Mouse (Mus musculus) bone marrow, adult 2 months (tissue): ENCODE data around the gene Fscn3. TPM values are rescaled to one million over a fixed set of nuclear protein-coding genes. Genes with fewer than 3 reads are reported as not detected.

Experiments used
- H3K27ac ChIP-seq: fragments of 200-500 bp; 2 replicates; pipeline ENCODE4 v1.5.1; 2012; ENCODE audit warnings: low read depth, mild to moderate bottlenecking, control low read depth, inconsistent platforms, low read length; ENCODE audit not compliant: control insufficient read depth, poor library complexity, insufficient read depth
- H3K4me1 ChIP-seq: fragments of 200-500 bp; 2 replicates; pipeline ENCODE4 v1.6.1; 2011; ENCODE audit warnings: low read length; ENCODE audit not compliant: control insufficient read depth, insufficient read depth
- H3K4me3 ChIP-seq: fragments of 200-500 bp; replicated peaks from 2 replicates; pipeline ENCODE3; 2011; ENCODE audit warnings: mild to moderate bottlenecking, low read depth, low read length, control low read depth; ENCODE audit not compliant: control insufficient read depth
- CTCF ChIP-seq: fragments of 200-500 bp; IDR thresholded peaks from 2 replicates; pipeline ENCODE4 v1.5.1; 2011; ENCODE audit warnings: low read length, control low read depth; ENCODE audit not compliant: control insufficient read depth, insufficient read depth
- POLR2A ChIP-seq: fragments of 200-500 bp; IDR thresholded peaks from 2 replicates; pipeline ENCODE4 v1.6.1; 2011; ENCODE audit warnings: low read depth, mild to moderate bottlenecking, control low read depth, low read length, borderline replicate concordance; ENCODE audit not compliant: control insufficient read depth
- WGBS: fragments of 180-500 bp; shearing (Covaris S2); methylation state at CpG from one replicate; pipeline ENCODE4 v1.1.7; 2018; 5-methylcytosine and 5-hydroxymethylcytosine counted together
- polyA plus RNA-seq: library from polyadenylated mRNA; stranded (reverse); fragments of >200 nt; gene quantifications from 2 replicates; pipeline ENCODE4 v1.2.4, GENCODE M21; 2011; ENCODE audit warnings: low replicate concordance; ENCODE audit not compliant: missing spikeins, insufficient read depth, insufficient read length

Fscn3 gene
- polyA plus RNA-seq, 1 experiment, result not detected

DNA sequence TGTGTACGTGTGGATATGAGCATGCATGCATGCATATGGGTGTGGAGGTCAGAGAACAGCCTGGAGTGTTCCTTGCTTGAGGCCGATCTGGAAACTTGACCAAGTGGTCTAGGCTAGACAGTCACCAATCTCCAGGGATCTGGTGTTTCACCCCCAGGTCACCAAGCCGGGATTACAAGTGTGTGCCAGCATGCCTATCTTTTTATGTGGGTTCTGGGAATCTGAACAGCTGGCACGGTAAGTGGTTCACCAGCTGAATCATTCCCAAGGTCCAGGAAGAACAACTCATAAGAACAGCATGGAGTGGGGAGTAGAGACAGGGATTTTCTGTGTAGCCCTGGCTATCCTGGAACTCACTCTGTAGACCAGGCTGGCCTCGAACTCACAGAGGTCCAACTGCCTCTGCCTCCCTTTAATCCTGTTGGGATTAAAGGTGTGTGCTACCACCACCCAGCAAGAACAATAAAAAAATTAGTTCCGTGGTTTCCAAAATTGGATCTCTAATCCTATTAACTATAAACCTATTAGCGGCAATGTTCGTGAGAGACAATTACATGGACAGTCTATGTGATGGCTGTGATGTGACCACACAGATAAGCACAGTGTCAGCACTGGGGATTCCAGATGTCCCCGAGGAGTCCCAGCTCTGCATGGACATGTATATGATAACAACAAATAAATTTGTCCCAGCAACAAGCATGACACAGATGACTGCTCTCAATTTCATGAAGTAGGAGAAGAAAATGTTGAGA, 43.9 kb downstream of the Fscn3 start:
- TF ChIP-seq CTCF (no peak), POLR2A (no peak)
- no peaks in the 10 kb centered on the region for H3K4me1 ChIP-seq
- 87% methylated on average over 9 of the region's 9 CpGs for WGBS
- no peak overlapping the region for H3K27ac ChIP-seq
- H3K4me3 ChIP-seq, result no peak overlapping the region

DNA sequence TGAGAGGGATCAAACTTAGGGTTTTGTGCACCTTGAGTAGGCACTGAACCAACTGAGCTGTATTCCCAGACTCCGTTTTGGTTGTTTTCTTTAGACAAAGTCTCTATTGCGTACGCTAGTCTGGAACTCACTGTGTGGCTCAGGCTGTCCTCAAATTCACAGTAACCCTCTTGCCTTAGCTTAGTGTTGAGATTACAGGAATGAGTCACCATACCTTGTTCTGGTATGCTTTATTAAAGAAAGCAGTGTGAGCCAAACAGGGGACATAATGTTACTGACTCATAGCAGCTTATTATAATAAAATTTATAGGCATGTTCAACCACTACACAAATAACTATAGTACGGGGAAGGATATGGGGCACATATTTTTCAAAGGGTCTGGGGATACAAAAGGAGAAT, 46.6 kb downstream of the Fscn3 start:
- Histone ChIP-seq H3K27ac (no peak overlapping the region), H3K4me1 (no peaks in the 10 kb centered on the region), H3K4me3 (no peak overlapping the region)
- TF ChIP-seq POLR2A, result no peak
- no peak for TF ChIP-seq CTCF
- 84% methylated on average over 4 of the region's 4 CpGs for WGBS

DNA sequence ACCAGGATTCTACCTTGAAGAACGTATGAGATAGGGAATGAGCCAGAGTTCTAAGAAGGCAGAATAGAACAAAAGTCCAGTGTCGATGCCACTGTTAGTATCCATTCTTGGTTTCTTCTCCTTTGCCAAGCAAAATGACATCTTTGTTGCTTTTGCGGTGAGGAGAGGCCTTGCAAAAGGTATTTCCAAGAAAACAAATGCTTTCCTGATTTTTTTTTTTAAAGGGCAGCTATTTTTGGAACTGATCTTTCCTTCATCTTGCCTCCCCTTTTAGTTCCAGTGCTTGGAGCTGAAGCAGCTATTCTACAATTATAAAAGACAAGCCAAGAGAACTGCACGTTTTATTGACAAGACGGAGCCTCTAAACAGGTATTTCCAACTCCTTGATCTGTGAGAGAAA, 47.2 kb downstream of the Fscn3 start, which contains the start of gene Snd1:
Gene Snd1, plus strand, starts transcription at position 301 of the 400 bp plus-strand sequence.
- TF ChIP-seq POLR2A (no peak), CTCF (no peak)
- Histone ChIP-seq H3K27ac (no peak within 1 kb of the TSS), H3K4me3 (no peak within 1 kb of the TSS), H3K4me1 (no peaks in the 10 kb centered on the region)
- 84% methylated on average over 5 of the region's 5 CpGs for WGBS

DNA sequence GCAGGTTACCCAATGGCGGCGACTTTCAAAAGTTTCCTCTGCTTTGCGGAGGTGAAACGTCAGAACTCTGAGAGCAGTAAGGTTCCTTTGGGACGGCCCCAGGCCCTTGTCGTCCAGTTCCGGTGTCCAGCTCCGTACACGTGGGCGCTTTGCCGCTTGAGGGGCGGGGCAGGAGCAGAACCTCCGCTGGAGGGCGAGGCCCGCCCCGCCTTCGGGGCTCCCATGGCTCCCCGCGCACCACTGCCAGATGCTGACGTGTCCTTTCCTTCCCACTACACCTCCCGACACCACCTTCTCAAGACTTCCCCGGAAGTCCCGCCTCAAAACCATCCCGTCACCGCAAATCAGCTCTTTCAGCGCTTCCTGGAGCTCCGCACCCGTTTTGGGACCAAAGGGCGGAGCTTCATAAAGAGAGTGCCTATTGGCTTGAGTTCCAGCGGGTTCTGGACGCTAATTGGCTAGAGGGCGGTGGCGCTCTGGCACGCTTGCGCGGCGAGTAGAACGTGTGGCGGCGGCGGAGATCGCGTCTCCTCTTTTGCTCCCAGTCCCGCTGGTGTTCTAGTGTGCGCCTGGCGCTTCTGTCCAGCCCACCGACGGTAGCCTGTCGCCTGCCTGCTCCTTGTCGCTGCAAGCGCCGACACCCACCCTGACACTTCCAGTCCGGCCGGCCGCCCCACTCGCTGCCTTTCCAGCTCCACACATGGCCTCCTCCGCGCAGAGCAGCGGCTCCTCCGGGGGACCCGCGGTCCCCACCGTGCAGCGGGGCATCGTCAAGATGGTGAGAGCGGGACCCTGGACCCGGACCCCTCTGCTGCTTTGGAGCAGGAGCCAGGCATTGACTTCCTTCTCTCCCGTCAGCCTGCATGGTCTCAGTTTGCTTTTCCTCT, 52.5 kb downstream of the Fscn3 start:
- Histone ChIP-seq H3K4me1 (no peaks in the 10 kb centered on the region; the same call in 1 of the 2 replicates), H3K4me3 (peak overlapping the region; percentile 88), H3K27ac (peak overlapping the region; percentile 65)
- TF ChIP-seq POLR2A (peak; percentile 85), CTCF (peak; percentile 16; the same call in 1 of the 2 replicates)
- WGBS, result under 1% methylated on average over 68 of the region's 68 CpGs

DNA sequence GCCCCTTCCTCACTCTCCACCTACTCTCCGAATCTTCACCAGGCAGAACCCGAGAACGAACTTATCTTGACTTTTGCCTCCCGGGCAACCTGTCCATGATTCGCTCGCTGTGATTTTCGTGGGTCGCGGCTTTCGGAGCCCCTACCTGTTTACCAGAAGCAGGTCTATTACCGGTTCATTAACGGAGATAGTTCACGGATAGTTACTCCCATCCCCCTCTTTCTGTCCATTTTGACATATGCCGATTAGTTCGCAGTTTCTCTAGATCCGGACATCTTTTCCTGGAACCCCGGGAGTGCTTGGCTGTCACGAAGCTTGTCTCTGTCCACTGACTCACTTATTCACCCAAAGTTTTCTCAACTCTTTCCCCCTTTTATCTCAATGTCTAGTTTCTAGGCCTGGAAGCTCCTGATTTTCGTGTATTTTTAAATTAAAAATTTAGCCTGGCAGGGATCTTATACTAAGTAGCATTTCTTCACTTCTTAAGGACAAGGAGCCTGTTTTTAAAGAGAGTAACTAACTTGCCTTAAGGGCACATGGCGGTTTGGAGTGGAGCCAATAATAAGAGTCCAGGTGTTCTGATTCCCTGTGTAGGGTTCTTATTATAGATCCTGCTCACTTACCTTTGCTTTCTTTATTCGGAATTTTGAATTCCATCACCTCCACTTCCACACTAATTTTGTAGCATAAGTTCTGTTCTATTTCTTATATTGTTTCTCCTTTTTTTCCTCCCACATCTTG, 53.3 kb downstream of the Fscn3 start:
- H3K4me3 ChIP-seq, result peak overlapping the region; percentile 88
- WGBS, result 5% methylated on average over 21 of the region's 21 CpGs
- no peaks in the 10 kb centered on the region; the same call in 1 of the 2 replicates for H3K4me1 ChIP-seq
- TF ChIP-seq POLR2A (no peak), CTCF (no peak)
- H3K27ac ChIP-seq, result peak overlapping the region; percentile 65

DNA sequence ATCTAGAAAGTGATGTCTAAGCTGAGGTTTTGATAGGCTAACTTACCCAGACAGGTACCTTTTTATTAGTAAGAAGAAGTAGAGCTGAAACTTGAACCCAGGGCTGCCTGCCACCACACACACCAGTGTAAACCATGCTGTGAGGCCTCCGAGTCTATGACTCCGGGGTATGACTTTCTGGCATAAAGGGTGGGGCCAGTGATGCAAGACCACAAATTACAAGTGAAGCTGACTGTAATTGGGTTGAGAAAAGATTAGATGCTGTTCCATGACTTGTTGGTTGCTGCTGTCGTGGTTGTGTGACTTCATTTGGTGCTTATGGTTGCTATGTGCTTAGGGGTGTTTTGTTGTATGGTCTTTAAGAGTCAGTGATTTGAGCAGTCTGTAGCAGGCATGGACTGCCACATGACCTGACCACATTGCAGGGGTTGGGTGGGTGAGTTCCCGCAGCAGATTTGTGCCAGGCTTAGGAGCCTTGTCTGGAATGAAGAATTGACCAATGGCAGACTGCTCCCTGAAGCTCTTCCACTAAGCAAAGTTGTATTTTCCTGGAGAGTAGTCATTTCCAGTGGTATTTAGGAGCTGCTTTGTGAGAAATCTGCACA, 55.2 kb downstream of the Fscn3 start:
- Histone ChIP-seq H3K4me1 (no peaks in the 10 kb centered on the region; the same call in none of the 2 replicates), H3K27ac (no peak overlapping the region), H3K4me3 (no peak overlapping the region)
- TF ChIP-seq POLR2A (no peak), CTCF (no peak)
- WGBS, result 18% methylated on average over 4 of the region's 4 CpGs

DNA sequence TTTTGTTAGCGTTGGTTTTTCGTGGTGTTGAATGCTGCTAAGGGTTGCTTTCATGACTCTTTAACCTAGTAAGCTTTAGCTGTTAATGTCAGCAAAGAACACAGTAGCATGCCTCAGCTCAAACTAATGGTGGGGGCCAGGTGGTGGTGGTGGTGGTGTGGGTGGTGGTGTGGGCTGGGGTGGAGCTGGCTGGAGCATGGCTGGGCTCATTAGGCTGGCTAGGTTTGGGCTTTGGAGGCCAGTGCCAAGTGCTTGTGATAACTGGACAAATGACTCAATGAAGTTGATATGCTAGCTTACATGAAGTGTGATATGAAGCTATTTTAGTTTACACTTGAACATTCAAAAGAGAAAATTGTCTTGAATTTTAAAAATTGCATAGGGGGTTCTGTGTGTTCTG, 58.4 kb downstream of the Fscn3 start:
- TF ChIP-seq POLR2A (no peak), CTCF (no peak)
- no peak overlapping the region for H3K27ac ChIP-seq
- H3K4me1 ChIP-seq, result peaks cover 2% of the 10 kb centered on the region
- H3K4me3 ChIP-seq, result no peak overlapping the region
- WGBS, result 91% methylated on average over 2 of the region's 2 CpGs
